Mouse (Mus musculus) embryonic facial prominence, embryonic 11.5 days (tissue): ENCODE data around the gene Nphs1. TPM values are rescaled to one million over a fixed set of nuclear protein-coding genes. Genes with fewer than 3 reads are reported as not detected.
A peak's percentile ranks its signal among the peaks of the same experiment; 100 is the strongest.

Experiments used
- ATAC-seq: fragments of 200-750 bp; cut with Nextera tagmentation; replicated peaks from 2 replicates; pipeline ENCODE4 v1.8.0; 2017; ENCODE audit warnings: low read depth; ENCODE audit not compliant: insufficient number of reproducible peaks, low FRiP score, low TSS enrichment
- DNase-seq: peaks from one replicate; pipeline ENCODE4 v3.0.0-alpha.2; 2015; ENCODE audit warnings: low spot score
- H3K27ac ChIP-seq: fragments of 300-500 bp; sonication (generic); replicated peaks from 2 replicates; pipeline ENCODE4 v1.5.1; 2014; ENCODE audit warnings: mild to moderate bottlenecking, low read depth, low read length, control low read depth
- H3K27me3 ChIP-seq: fragments of 300-500 bp; sonication (generic); 2 replicates; pipeline ENCODE4 v1.6.1; 2014; ENCODE audit warnings: mild to moderate bottlenecking, low read length, moderate library complexity, mixed read lengths; ENCODE audit not compliant: control insufficient read depth, insufficient read depth
- H3K36me3 ChIP-seq: fragments of 300-500 bp; sonication (generic); replicated peaks from 2 replicates; pipeline ENCODE4 v1.6.1; 2014; ENCODE audit warnings: low read depth, mild to moderate bottlenecking, low read length, moderate library complexity, mixed read lengths; ENCODE audit not compliant: control insufficient read depth, insufficient read depth
- H3K4me1 ChIP-seq: fragments of 300-500 bp; sonication (generic); 2 replicates; pipeline ENCODE4 v1.6.1; 2014; ENCODE audit warnings: low read length, mixed read lengths; ENCODE audit not compliant: control insufficient read depth, insufficient read depth
- H3K4me2 ChIP-seq: fragments of 300-500 bp; sonication (generic); 2 replicates; pipeline ENCODE4 v1.6.1; 2014; ENCODE audit warnings: low read depth, mild to moderate bottlenecking, control low read depth, low read length, moderate library complexity
- H3K4me3 ChIP-seq: fragments of 300-500 bp; sonication (generic); 2 replicates; pipeline ENCODE4 v1.5.1; 2014; ENCODE audit warnings: low read depth, low read length, control low read depth
- H3K9ac ChIP-seq: fragments of 300-500 bp; sonication (generic); replicated peaks from 2 replicates; pipeline ENCODE4 v1.6.1; 2014; ENCODE audit warnings: mild to moderate bottlenecking, control low read depth, low read length
- H3K9me3 ChIP-seq: fragments of 300-500 bp; sonication (generic); replicated peaks from 2 replicates; pipeline ENCODE4 v1.6.1; 2016; ENCODE audit warnings: mild to moderate bottlenecking, low read length, inconsistent platforms, mixed read lengths; ENCODE audit not compliant: control insufficient read depth
- WGBS: fragments of 180-500 bp; shearing (Covaris S2); extraction: QIAGEN DNeasy Blood & Tissue Kit; methylation state at CpG from one replicate; pipeline ENCODE4 v1.1.7; 2014; 5-methylcytosine and 5-hydroxymethylcytosine counted together
- polyA plus RNA-seq: library from polyadenylated mRNA; unstranded; fragments of >200 nt; fragmentation: Nextera tagmentation; extraction: Ambion mirVana; gene quantifications from 2 replicates; pipeline ENCODE4 v1.2.1, GENCODE M21; 2014

Gene Nphs1
- polyA plus RNA-seq, 1 experiment from 2014 or later, result not detected

DNA sequence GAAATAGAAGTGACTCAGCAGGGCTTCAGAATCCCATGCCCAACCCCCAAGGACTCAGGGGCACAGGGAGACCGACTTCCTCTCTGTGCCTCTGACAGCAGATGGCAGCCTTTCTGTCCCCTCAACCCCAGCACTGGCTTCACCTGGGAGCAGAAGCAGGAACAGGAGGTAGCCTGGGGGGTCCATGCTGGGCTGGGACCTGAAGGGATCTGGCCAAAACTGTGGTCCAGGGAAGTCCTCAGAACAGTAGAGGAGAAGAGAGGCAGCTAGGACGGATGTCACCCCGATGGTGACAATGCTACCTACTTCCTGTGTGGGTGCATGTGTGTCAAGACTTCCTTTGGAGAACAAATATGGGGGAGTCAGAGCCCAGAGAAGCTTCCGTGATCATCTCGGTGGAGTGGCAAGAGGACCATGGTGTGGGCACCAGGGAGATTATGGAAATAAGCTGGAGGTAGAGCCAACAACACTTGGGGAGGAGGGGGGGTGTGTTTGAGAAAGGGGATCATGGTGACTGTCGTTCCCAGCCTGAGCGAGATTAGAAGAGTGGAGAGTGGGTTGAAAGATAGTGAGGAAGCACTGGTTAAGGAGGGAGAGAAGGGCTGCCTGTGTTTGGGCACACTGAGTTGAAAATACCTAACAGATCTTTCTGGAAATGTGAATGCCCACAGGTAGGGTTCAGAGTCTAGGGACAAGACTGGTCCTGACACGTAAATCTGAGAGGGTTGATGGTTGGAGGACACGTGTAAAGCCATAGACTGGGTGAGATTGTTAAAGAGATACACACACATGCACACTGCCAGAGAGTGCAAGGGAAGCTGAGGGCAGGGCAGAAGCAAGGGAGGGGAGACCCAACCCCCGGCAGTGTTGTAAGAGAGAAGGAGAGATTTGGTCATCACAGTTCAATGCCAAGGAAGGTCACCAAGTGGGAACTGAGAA, 38.3 kb upstream of the Nphs1 start, which contains the start of gene Hcst:
Gene Hcst, minus strand, starts transcription at position 294 of the 939 bp plus-strand sequence.
- H3K4me2 ChIP-seq, result no peak within 1 kb of the TSS
- H3K9me3 ChIP-seq, result no peaks in the 10 kb centered on the region
- no peak within 1 kb of the TSS for H3K4me3 ChIP-seq
- no peak for ATAC-seq
- no peak for DNase-seq
- peaks cover 3% of the 10 kb centered on the region; the same call in 1 of the 2 replicates for H3K4me1 ChIP-seq
- WGBS, result 72% methylated on average over 10 of the region's 10 CpGs
- H3K36me3 ChIP-seq, result no peaks in the 10 kb centered on the region
- H3K27me3 ChIP-seq, result peaks cover 3% of the 10 kb centered on the region; the same call in 1 of the 2 replicates
- H3K27ac ChIP-seq, result no peak within 1 kb of the TSS
- no peak within 1 kb of the TSS for H3K9ac ChIP-seq

DNA sequence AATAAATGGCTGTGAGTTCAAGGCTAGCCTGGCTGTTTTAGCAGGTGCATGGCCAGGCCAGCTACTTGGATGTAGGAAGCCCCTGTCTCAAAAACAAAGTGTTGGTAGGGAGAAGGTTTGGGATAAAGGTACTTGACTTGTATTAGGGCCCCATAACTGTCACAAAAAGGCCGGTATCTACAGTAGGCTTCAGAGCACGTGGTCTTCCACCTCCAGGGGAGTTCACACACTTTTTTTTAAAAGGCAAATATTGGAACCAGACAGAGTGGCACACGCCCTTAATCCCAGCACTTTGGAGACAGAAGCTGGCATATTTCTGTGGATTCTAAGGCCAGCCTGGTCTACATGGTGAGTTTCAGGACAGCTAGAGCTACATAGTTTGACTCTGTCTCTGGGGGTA, 37.4 kb upstream of the Nphs1 start:
- 80% methylated on average over 3 of the region's 3 CpGs for WGBS
- Histone ChIP-seq H3K4me1 (peaks cover 3% of the 10 kb centered on the region; the same call in 1 of the 2 replicates), H3K27me3 (peaks cover 3% of the 10 kb centered on the region; the same call in 1 of the 2 replicates), H3K4me2 (no peak overlapping the region; the same call in 1 of the 2 replicates), H3K36me3 (no peaks in the 10 kb centered on the region), H3K27ac (no peak overlapping the region), H3K9me3 (no peaks in the 10 kb centered on the region), H3K9ac (no peak overlapping the region), H3K4me3 (no peak overlapping the region)
- DNase-seq (no peak), ATAC-seq (no peak)

DNA sequence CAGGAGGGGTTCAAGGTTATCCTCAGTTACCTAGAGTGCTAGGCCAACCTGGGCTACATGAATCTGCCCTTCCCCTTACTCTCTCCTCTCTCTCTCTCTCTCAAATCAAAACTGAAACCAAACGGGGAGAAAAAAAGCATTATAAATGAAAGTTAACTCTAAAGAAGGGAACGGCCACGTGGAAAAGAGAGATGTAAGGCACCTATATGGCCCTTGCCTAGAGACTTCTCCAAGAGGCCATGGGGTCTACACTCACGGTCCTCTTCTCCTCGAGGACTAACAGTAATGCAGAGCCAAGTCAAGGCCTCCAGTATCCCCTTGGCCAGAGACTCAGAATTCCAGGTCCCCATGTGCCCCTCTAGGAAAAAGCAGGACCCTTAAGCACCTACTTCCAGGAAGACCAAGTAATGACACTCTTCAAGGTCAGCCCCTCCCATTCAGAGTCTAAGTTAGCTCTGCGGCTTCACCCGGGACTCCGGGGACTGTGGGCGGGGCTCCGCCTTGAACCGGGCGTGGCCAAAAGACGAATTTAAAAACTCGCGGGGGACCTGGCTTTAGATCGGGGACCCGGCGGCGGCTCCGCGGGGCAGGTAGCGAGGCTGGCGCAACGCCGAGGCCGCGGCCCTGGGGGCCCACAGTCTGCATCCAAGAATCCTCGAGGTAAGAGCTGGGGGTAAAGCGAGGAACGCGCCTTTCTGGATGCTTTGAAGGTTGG, 36.8 kb upstream of the Nphs1 start, which contains the start of gene Nfkbid:
Gene Nfkbid, plus strand, starts transcription at position 558 of the 715 bp plus-strand sequence.
- WGBS, result 11% methylated on average over 31 of the region's 31 CpGs
- Histone ChIP-seq H3K9me3 (no peaks in the 10 kb centered on the region), H3K27me3 (peaks cover 3% of the 10 kb centered on the region; the same call in 1 of the 2 replicates), H3K4me2 (peak within 1 kb of the TSS; percentile 94), H3K36me3 (no peaks in the 10 kb centered on the region), H3K27ac (no peak within 1 kb of the TSS), H3K4me3 (peak within 1 kb of the TSS; percentile 51), H3K4me1 (peaks cover 3% of the 10 kb centered on the region; the same call in 1 of the 2 replicates), H3K9ac (peak within 1 kb of the TSS; percentile 58)
- peak; percentile 15; the same call in 1 of the 2 replicates for ATAC-seq
- peak; percentile 43 for DNase-seq

DNA sequence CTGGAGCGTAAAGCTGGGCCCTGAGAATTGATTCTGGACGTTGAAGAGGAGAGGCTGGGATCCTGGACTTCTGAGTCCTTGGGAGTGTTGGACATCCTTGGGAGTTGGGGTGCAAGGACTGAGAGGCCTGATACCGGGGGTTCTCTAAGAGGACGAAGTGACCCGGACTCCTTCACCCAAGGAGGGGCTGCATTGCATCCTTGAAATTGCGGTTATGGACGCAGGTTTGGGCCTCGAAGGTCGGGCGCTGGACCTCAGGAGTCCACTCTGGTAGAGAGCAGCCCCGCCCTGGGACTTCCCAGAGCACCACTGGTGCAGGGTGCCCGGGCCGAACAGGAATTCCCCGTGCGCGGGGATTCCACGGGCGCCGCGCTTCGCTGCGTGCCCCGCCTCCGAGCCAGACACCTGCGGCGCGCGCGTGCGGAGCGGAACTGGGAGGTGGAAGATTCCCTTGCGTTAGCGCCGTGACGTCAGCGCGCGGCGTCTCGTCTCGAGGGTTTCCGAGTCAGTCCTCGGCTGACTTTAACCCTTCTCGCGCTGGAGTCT, 36.2 kb upstream of the Nphs1 start:
- H3K4me3 ChIP-seq, result peak overlapping the region; percentile 51
- peak; percentile 93 for DNase-seq
- no peaks in the 10 kb centered on the region for H3K9me3 ChIP-seq
- peak; percentile 63 for ATAC-seq
- under 1% methylated on average over 45 of the region's 45 CpGs for WGBS
- H3K27me3 ChIP-seq, result peaks cover 3% of the 10 kb centered on the region; the same call in 1 of the 2 replicates
- H3K4me1 ChIP-seq, result peaks cover 3% of the 10 kb centered on the region; the same call in 1 of the 2 replicates
- peak overlapping the region; percentile 94 for H3K4me2 ChIP-seq
- H3K36me3 ChIP-seq, result no peaks in the 10 kb centered on the region
- peak overlapping the region; percentile 58 for H3K9ac ChIP-seq
- no peak overlapping the region for H3K27ac ChIP-seq

DNA sequence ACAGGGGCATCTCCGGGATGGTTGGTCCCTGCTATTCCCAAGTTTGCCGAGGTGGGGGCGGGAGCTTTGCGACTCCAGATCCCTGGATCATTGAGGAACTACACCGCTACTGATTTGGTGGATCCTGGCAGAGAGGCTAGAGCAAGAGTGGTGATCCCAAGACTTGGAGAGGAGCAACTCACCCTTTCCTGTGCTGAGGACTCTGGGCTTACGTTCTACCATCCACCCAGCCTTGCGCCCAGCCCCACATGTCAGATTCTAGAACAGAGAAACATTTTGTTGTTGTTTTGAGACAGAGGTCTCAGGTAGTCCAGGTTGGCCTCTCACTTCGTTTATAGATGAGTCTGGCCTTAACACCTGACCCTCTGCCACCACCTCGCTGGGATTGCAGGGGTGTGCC, 35.6 kb upstream of the Nphs1 start:
- H3K27ac ChIP-seq, result no peak overlapping the region
- H3K4me2 ChIP-seq, result peak overlapping the region; percentile 94
- H3K9me3 ChIP-seq, result no peaks in the 10 kb centered on the region
- peaks cover 3% of the 10 kb centered on the region; the same call in 1 of the 2 replicates for H3K4me1 ChIP-seq
- peak overlapping the region; percentile 51 for H3K4me3 ChIP-seq
- peaks cover 3% of the 10 kb centered on the region; the same call in 1 of the 2 replicates for H3K27me3 ChIP-seq
- peak overlapping the region; percentile 54 for H3K9ac ChIP-seq
- WGBS, result 11% methylated on average over 9 of the region's 9 CpGs
- H3K36me3 ChIP-seq, result no peaks in the 10 kb centered on the region
- ATAC-seq (0 out of 2 replicates have a peak, but pooled peaks have one; percentile 21), DNase-seq (no peak)

DNA sequence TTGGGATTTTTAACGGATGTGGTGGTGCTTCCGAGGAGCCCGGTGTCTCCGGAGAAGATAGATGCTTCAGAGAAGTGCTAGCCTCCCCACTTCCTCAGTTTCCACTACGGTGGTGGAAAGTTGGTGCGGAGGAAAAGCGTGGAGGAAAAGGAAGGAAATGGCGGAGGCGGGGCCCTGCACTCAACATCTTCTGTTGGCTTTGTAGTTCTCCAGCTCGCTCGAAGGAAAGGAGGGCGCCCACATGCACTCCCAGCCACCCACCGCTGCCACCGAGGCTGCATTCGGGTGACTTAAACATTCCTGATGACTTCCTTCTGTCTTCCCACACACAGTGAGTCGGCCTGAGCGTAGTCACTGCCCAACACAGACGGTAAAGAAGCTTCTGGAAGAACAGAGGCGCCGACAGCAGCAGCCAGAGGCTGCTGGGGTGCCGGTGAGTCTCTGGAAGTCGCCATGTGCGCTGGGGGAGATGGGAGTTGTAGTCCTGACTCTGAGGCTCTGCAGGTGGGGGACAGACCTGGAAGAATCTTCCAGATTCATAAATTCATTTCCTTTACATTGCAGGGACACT, 35.0 kb upstream of the Nphs1 start:
- peak overlapping the region; percentile 94 for H3K4me2 ChIP-seq
- peaks cover 3% of the 10 kb centered on the region; the same call in 1 of the 2 replicates for H3K4me1 ChIP-seq
- H3K9me3 ChIP-seq, result no peaks in the 10 kb centered on the region
- peak overlapping the region; percentile 51; the same call in 1 of the 2 replicates for H3K4me3 ChIP-seq
- 40% methylated on average over 23 of the region's 23 CpGs for WGBS
- DNase-seq (no peak), ATAC-seq (no peak)
- H3K27me3 ChIP-seq, result peaks cover 3% of the 10 kb centered on the region; the same call in 1 of the 2 replicates
- no peak overlapping the region for H3K27ac ChIP-seq
- no peaks in the 10 kb centered on the region for H3K36me3 ChIP-seq
- H3K9ac ChIP-seq, result peak overlapping the region; percentile 39; the same call in 1 of the 2 replicates

DNA sequence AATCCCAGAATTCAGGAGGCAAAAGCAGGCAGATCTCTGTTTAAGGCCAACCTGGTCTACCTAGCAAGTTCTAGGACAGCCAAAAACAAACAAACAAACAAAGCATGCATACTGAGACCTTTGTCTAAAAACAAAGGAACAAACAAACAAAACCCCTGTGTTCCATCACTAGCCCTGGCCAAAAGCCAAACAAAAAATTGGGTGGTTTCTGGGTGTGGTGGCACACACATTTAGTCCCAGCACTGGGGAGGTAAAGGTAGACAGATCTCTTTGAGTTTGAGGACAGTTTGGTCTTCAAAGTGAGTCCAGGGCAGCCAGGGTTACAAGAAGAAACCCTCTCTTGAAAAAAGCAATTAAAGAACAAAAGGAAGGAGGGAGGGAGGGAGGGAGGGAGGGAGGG, 28.8 kb upstream of the Nphs1 start:
- Histone ChIP-seq H3K9me3 (no peaks in the 10 kb centered on the region), H3K4me2 (no peak overlapping the region), H3K4me3 (no peak overlapping the region), H3K27me3 (no peaks in the 10 kb centered on the region), H3K4me1 (no peaks in the 10 kb centered on the region), H3K27ac (no peak overlapping the region), H3K9ac (no peak overlapping the region), H3K36me3 (no peaks in the 10 kb centered on the region)
- no peak for DNase-seq
- no peak for ATAC-seq
